Mouse (Mus musculus): ENCODE data around the gene Txndc2. TPM values are rescaled to one million over a fixed set of nuclear protein-coding genes. Genes with fewer than 3 reads are reported as not detected.
"Not testable (repeated sequence)": the region's sequence is repeated elsewhere in the genome, so short reads cannot be mapped to it uniquely, and the experiment has no call there.

Gene Txndc2
- polyA plus RNA-seq, 2 experiments: not detected

GRCm38 (mm10) chr17:65642578-65642991, 617 bp upstream of the Txndc2 start:
- Histone ChIP-seq H3K4me2 (ENCODE audit: low read depth) (no peak overlapping the region), H3K4me1 (replicated peaks; ENCODE audit: control insufficient read depth in 2 of 2, insufficient read depth in 2 of 2, low read length in 1 of 2) (no peaks in the 10 kb centered on the region; a peak in 1 of 4 replicates), H3K9ac (replicated peaks) (no peak overlapping the region), H3K36me3 (replicated peaks; ENCODE audit: control insufficient read depth, insufficient read depth, low read depth) (no peaks in the 10 kb centered on the region), H3K27ac (no peak overlapping the region), H3K4me3 (ENCODE audit: insufficient read depth in 1 of 2, low read depth in 2 of 2, low read length in 2 of 2) (no peak overlapping the region), H3K9me3 (ENCODE audit: control insufficient read depth, low read length) (no peaks in the 10 kb centered on the region), H3K27me3 (ENCODE audit: control insufficient read depth, insufficient read depth, low read length) (no peaks in the 10 kb centered on the region)
- WGBS (ENCODE audit: insufficient replicate concordance): 69% methylated on average over 5 of the region's 5 CpGs
- DNase-seq (ENCODE audit: low read depth in 3 of 3, low spot score in 3 of 3) (no peak), ATAC-seq (ENCODE audit: insufficient read depth) (no peak)
- TF ChIP-seq CTCF (IDR thresholded peaks at IDR 0.05; ENCODE audit: low read depth) (no peak), EP300 (IDR thresholded peaks at IDR 0.05; ENCODE audit: low read depth) (no peak)

GRCm38 (mm10) chr17:65639144-65639543, 2.8 kb downstream of the Txndc2 start:
- 61% methylated on average over 1 of the region's 1 CpGs for WGBS (ENCODE audit: insufficient replicate concordance)
- no peaks in the 10 kb centered on the region for H3K27me3 ChIP-seq (ENCODE audit: control insufficient read depth, insufficient read depth, low read length)
- no peak overlapping the region for H3K27ac ChIP-seq
- DNase-seq (ENCODE audit: low read depth in 3 of 3, low spot score in 3 of 3): no peak
- H3K9me3 ChIP-seq (ENCODE audit: control insufficient read depth, low read length): no peaks in the 10 kb centered on the region
- no peak overlapping the region for H3K4me2 ChIP-seq (ENCODE audit: low read depth)
- no peak overlapping the region for H3K9ac ChIP-seq (replicated peaks)
- no peaks in the 10 kb centered on the region for H3K36me3 ChIP-seq (replicated peaks; ENCODE audit: control insufficient read depth, insufficient read depth, low read depth)
- H3K4me3 ChIP-seq (ENCODE audit: insufficient read depth in 1 of 2, low read depth in 2 of 2, low read length in 2 of 2): no peak overlapping the region
- no peak for ATAC-seq (ENCODE audit: insufficient read depth)
- TF ChIP-seq EP300 (IDR thresholded peaks at IDR 0.05; ENCODE audit: low read depth): no peak
- TF ChIP-seq CTCF (IDR thresholded peaks at IDR 0.05; ENCODE audit: low read depth): no peak
- peaks cover 0 to 3% of the 10 kb centered on the region in 2 experiments; a peak in 1 of 4 replicates for H3K4me1 ChIP-seq (replicated peaks; ENCODE audit: control insufficient read depth in 2 of 2, insufficient read depth in 2 of 2, low read length in 1 of 2)

DNA sequence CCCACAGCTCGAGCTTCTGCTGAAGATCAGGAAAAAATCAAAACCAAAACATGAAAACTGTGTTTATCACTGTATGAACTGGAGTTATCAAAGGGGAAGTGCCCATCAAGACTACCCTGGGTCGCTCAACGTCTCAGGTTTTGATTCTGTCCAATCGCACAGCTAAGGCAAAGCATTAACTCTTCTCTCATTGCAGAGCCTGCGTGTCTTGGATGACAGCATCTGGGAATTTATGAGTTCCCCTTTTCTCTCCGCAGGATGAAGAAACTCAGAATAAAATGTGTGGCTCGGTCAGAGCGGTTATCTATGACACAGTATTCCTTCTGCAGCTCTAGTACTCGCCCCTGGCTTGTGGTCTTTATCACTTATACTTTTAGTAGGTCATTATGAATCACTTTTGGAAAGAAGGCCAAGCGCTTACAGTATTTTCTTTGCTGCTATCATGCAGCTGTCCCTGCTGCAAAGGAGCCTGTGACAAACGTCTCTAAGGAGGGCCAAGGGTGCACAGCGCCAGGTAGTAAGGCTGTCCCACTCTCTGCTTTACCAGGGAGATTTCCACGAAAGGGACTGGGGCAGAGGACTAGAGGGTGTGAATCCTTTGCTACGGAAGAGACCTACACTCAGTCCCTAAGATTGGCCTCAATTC, 6.1 kb downstream of the Txndc2 start:
- no peak overlapping the region for H3K4me2 ChIP-seq (ENCODE audit: low read depth)
- H3K9ac ChIP-seq (replicated peaks): no peak overlapping the region
- no peaks in the 10 kb centered on the region for H3K36me3 ChIP-seq (replicated peaks; ENCODE audit: control insufficient read depth, insufficient read depth, low read depth)
- ATAC-seq (ENCODE audit: insufficient read depth) (no peak), DNase-seq (ENCODE audit: low read depth in 3 of 3, low spot score in 3 of 3) (peak in 1 of 3 experiments; percentile 24)
- no peaks in the 10 kb centered on the region for H3K27me3 ChIP-seq (ENCODE audit: control insufficient read depth, insufficient read depth, low read length)
- peaks cover 0 to 3% of the 10 kb centered on the region in 2 experiments; a peak in 1 of 4 replicates for H3K4me1 ChIP-seq (replicated peaks; ENCODE audit: control insufficient read depth in 2 of 2, insufficient read depth in 2 of 2, low read length in 1 of 2)
- 22% methylated on average over 14 of the region's 14 CpGs for WGBS (ENCODE audit: insufficient replicate concordance)
- H3K27ac ChIP-seq: no peak overlapping the region
- TF ChIP-seq CTCF (IDR thresholded peaks at IDR 0.05; ENCODE audit: low read depth) (no peak), EP300 (IDR thresholded peaks at IDR 0.05; ENCODE audit: low read depth) (no peak)
- H3K9me3 ChIP-seq (ENCODE audit: control insufficient read depth, low read length): no peaks in the 10 kb centered on the region
- no peak overlapping the region for H3K4me3 ChIP-seq (ENCODE audit: insufficient read depth in 1 of 2, low read depth in 2 of 2, low read length in 2 of 2)

- Histone ChIP-seq H3K36me3 (replicated peaks; ENCODE audit: control insufficient read depth, insufficient read depth, low read depth) (no peaks in the 10 kb centered on the region), H3K27ac (no peak overlapping the region), H3K27me3 (ENCODE audit: control insufficient read depth, insufficient read depth, low read length) (no peaks in the 10 kb centered on the region), H3K4me2 (ENCODE audit: low read depth) (no peak overlapping the region), H3K9me3 (ENCODE audit: control insufficient read depth, low read length) (no peaks in the 10 kb centered on the region), H3K9ac (replicated peaks) (no peak overlapping the region), H3K4me1 (replicated peaks; ENCODE audit: control insufficient read depth in 2 of 2, insufficient read depth in 2 of 2, low read length in 1 of 2) (no peaks in the 10 kb centered on the region), H3K4me3 (ENCODE audit: insufficient read depth in 1 of 2, low read depth in 2 of 2, low read length in 2 of 2) (no peak overlapping the region)
- DNase-seq (ENCODE audit: low read depth in 3 of 3, low spot score in 3 of 3) (no peak), ATAC-seq (ENCODE audit: insufficient read depth) (no peak)
- WGBS (ENCODE audit: insufficient replicate concordance): 60% methylated on average over 6 of the region's 6 CpGs
- TF ChIP-seq EP300 (IDR thresholded peaks at IDR 0.05; ENCODE audit: low read depth) (no peak), CTCF (IDR thresholded peaks at IDR 0.05; ENCODE audit: low read depth) (no peak)
Observed at GRCm38 (mm10) chr17:65629943-65630342, 12.0 kb downstream of the Txndc2 start.

DNA sequence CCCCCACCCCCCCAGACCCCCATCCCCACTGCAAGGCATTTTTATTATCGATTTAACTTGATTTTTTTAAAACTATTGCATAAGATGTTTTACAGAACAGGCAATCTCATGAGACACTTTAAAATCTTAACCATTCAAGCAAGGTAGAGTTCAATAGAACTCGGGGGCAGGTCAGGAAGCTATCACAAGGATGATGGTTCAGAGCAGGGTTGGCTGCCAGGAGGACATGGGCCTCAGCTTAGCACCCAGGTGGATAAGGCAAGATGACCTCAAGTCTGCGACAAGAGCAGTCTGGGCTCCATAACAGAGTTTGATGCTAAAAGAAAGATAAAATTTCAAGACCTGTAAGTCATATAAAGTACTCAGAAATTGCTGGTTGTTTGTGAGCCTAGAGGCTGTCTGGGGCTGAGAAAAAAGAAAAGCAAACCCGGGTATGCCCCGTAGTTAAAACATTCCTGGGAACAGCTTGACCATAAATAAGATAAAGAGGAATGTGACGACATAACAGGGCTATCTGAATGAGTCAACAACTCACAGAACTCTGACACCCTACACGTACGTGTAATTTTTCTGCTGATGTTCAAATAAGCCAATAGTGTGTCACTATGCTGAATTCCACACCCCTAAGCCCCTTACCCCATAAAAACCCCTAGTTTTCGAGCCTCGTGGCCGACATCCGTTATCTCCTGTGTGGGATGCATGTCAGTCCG, 13.0 kb downstream of the Txndc2 start:
- H3K27ac ChIP-seq: not testable (repeated sequence)

More for the DNA sequence above, 13.0 kb downstream of the Txndc2 start:
- not testable (repeated sequence) for H3K4me3 ChIP-seq (ENCODE audit: insufficient read depth in 1 of 2, low read depth in 2 of 2, low read length in 2 of 2); ATAC-seq (ENCODE audit: insufficient read depth); H3K27me3 ChIP-seq (ENCODE audit: control insufficient read depth, insufficient read depth, low read length); DNase-seq (ENCODE audit: low read depth in 3 of 3, low spot score in 3 of 3); H3K9ac ChIP-seq (replicated peaks); H3K4me2 ChIP-seq (ENCODE audit: low read depth); H3K9me3 ChIP-seq (ENCODE audit: control insufficient read depth, low read length); H3K4me1 ChIP-seq (replicated peaks; ENCODE audit: control insufficient read depth in 2 of 2, insufficient read depth in 2 of 2, low read length in 1 of 2); H3K36me3 ChIP-seq (replicated peaks; ENCODE audit: control insufficient read depth, insufficient read depth, low read depth)
- WGBS (ENCODE audit: insufficient replicate concordance): 57% methylated on average over 13 of the region's 13 CpGs
